Mouse (Mus musculus) stomach, postnatal 0 days (tissue): ENCODE data around the gene Tpmt. TPM values are rescaled to one million over a fixed set of nuclear protein-coding genes. Genes with fewer than 3 reads are reported as not detected.

Source experiments
- ATAC-seq: fragments of 200-750 bp; cut with Nextera tagmentation; 2 replicates; pipeline ENCODE4 v1.8.0; 2017; ENCODE audit not compliant: low FRiP score, low TSS enrichment
- DNase-seq: peaks from one replicate; pipeline ENCODE4 v3.0.0-alpha.2; 2016; ENCODE audit warnings: low spot score
- H3K27ac ChIP-seq: fragments of 300-500 bp; sonication (generic); replicated peaks from 2 replicates; pipeline ENCODE4 v1.5.1; 2014; ENCODE audit warnings: mild to moderate bottlenecking, control low read depth
- H3K27me3 ChIP-seq: fragments of 300-500 bp; sonication (generic); 2 replicates; pipeline ENCODE4 v1.6.1; 2014; ENCODE audit warnings: low read length; ENCODE audit not compliant: control insufficient read depth, insufficient read depth
- H3K36me3 ChIP-seq: fragments of 300-500 bp; sonication (generic); 2 replicates; pipeline ENCODE4 v1.6.1; 2014; ENCODE audit warnings: low read length, mixed read lengths; ENCODE audit not compliant: control insufficient read depth, insufficient read depth
- H3K4me1 ChIP-seq: fragments of 300-500 bp; sonication (generic); replicated peaks from 2 replicates; pipeline ENCODE4 v1.6.1; 2014; ENCODE audit warnings: antibody characterized with exemption; ENCODE audit not compliant: control insufficient read depth, insufficient read depth
- H3K4me2 ChIP-seq: fragments of 300-500 bp; sonication (generic); replicated peaks from 2 replicates; pipeline ENCODE4 v1.6.1; 2014; ENCODE audit warnings: low read depth, mild to moderate bottlenecking, control low read depth, moderate library complexity
- H3K4me3 ChIP-seq: fragments of 300-500 bp; sonication (generic); 2 replicates; pipeline ENCODE4 v1.5.1; 2014; ENCODE audit warnings: low read depth, low read length, control low read depth
- H3K9ac ChIP-seq: fragments of 300-500 bp; sonication (generic); 2 replicates; pipeline ENCODE4 v1.6.1; 2014; ENCODE audit warnings: mild to moderate bottlenecking, low read length, control low read depth, mixed read lengths
- H3K9me3 ChIP-seq: fragments of 300-500 bp; sonication (generic); 2 replicates; pipeline ENCODE4 v1.6.1; 2016; ENCODE audit warnings: low read length; ENCODE audit not compliant: control insufficient read depth
- CTCF ChIP-seq: IDR thresholded peaks from 2 replicates; pipeline ENCODE4 v1.5.1; 2016; ENCODE audit warnings: antibody characterized with exemption, low read depth, mild to moderate bottlenecking, moderate library complexity
- EP300 ChIP-seq: optimal IDR thresholded peaks from 2 replicates; pipeline ENCODE3; 2016; ENCODE audit warnings: antibody characterized with exemption
- WGBS: fragments of 180-500 bp; shearing (Covaris S2); extraction: QIAGEN DNeasy Blood & Tissue Kit; methylation state at CpG from one replicate; pipeline ENCODE4 v1.1.7; 2014; 5-methylcytosine and 5-hydroxymethylcytosine counted together
- polyA plus RNA-seq: library from polyadenylated mRNA; unstranded; fragments of >200 nt; fragmentation: Nextera tagmentation; extraction: Ambion mirVana; gene quantifications from 2 replicates; pipeline ENCODE4 v1.2.1, GENCODE M21; 2015

The Tpmt gene
- polyA plus RNA-seq, 1 experiment from 2014 or later, result 10.2 TPM

GRCm38 (mm10) chr13:47050009-47050408 is 5.5 kb upstream of the Tpmt start:
- TF ChIP-seq CTCF (no peak), EP300 (no peak)
- Histone ChIP-seq H3K9me3 (no peaks in the 10 kb centered on the region), H3K4me1 (no peaks in the 10 kb centered on the region), H3K27me3 (no peaks in the 10 kb centered on the region), H3K4me2 (no peak overlapping the region), H3K4me3 (no peak overlapping the region), H3K27ac (no peak overlapping the region), H3K9ac (no peak overlapping the region), H3K36me3 (peaks cover 3% of the 10 kb centered on the region; the same call in 1 of the 2 replicates)
- DNase-seq, result no peak
- WGBS, result 63% methylated on average over 4 of the region's 4 CpGs
- ATAC-seq, result no peak

GRCm38 (mm10) chr13:47047996-47048395 is 3.5 kb upstream of the Tpmt start:
- H3K27ac ChIP-seq, result no peak overlapping the region
- H3K4me3 ChIP-seq, result no peak overlapping the region
- H3K9ac ChIP-seq, result no peak overlapping the region
- 76% methylated on average over 4 of the region's 4 CpGs for WGBS
- H3K36me3 ChIP-seq, result no peaks in the 10 kb centered on the region
- H3K4me2 ChIP-seq, result no peak overlapping the region
- DNase-seq (no peak), ATAC-seq (no peak)
- no peaks in the 10 kb centered on the region for H3K27me3 ChIP-seq
- H3K4me1 ChIP-seq, result peaks cover 4% of the 10 kb centered on the region; the same call in 1 of the 2 replicates
- H3K9me3 ChIP-seq, result no peaks in the 10 kb centered on the region
- no peak for TF ChIP-seq EP300
- no peak for TF ChIP-seq CTCF

GRCm38 (mm10) chr13:47043833-47044616 is 512 bp downstream of the Tpmt start:
- WGBS, result under 1% methylated on average over 45 of the region's 45 CpGs
- Histone ChIP-seq H3K4me1 (peaks cover 4% of the 10 kb centered on the region; the same call in 1 of the 2 replicates), H3K4me3 (peak overlapping the region; percentile 83), H3K4me2 (peak overlapping the region; percentile 100), H3K27me3 (no peaks in the 10 kb centered on the region), H3K36me3 (no peaks in the 10 kb centered on the region), H3K27ac (peak overlapping the region; percentile 74), H3K9me3 (no peaks in the 10 kb centered on the region), H3K9ac (peak overlapping the region; percentile 80)
- ATAC-seq (peak; percentile 45), DNase-seq (peak; percentile 44)
- TF ChIP-seq CTCF (0 out of 2 replicates have a peak, but pooled peaks have one; percentile 2), EP300 (no peak)

GRCm38 (mm10) chr13:47043030-47043680 is 1.4 kb downstream of the Tpmt start, which contains the start of gene Kdm1b:
Gene Kdm1b, plus strand, starts transcription at chr13:47043499.
- peak; percentile 97 for ATAC-seq
- 2% methylated on average over 40 of the region's 48 CpGs for WGBS
- TF ChIP-seq EP300 (no peak), CTCF (no peak; the same call in 1 of the 2 replicates)
- peak; percentile 99 for DNase-seq
- Histone ChIP-seq H3K9me3 (no peaks in the 10 kb centered on the region), H3K27ac (peak within 1 kb of the TSS; percentile 74), H3K4me1 (peaks cover 4% of the 10 kb centered on the region; the same call in 1 of the 2 replicates), H3K4me2 (peak within 1 kb of the TSS; percentile 100), H3K27me3 (no peaks in the 10 kb centered on the region), H3K4me3 (peak within 1 kb of the TSS; percentile 83), H3K9ac (peak within 1 kb of the TSS; percentile 80), H3K36me3 (no peaks in the 10 kb centered on the region)

GRCm38 (mm10) chr13:47042024-47042633 is 2.4 kb downstream of the Tpmt start:
- H3K4me3 ChIP-seq, result peak overlapping the region; percentile 83
- peak overlapping the region; percentile 72 for H3K4me2 ChIP-seq
- peak overlapping the region; percentile 50; the same call in 1 of the 2 replicates for H3K9ac ChIP-seq
- H3K27me3 ChIP-seq, result no peaks in the 10 kb centered on the region
- DNase-seq, result no peak
- no peaks in the 10 kb centered on the region for H3K9me3 ChIP-seq
- H3K36me3 ChIP-seq, result no peaks in the 10 kb centered on the region
- WGBS, result 41% methylated on average over 8 of the region's 8 CpGs
- peaks cover 4% of the 10 kb centered on the region; the same call in 1 of the 2 replicates for H3K4me1 ChIP-seq
- no peak for ATAC-seq
- no peak for TF ChIP-seq EP300
- TF ChIP-seq CTCF, result peak; percentile 45
- H3K27ac ChIP-seq, result no peak overlapping the region
